Mouse (Mus musculus): Measurements from ENCODE around the gene Sox13. TPM values are rescaled to one million over a fixed set of nuclear protein-coding genes. Genes with fewer than 3 reads are reported as not detected.

Gene Sox13
- total and polyA plus RNA-seq, 3 experiments = 0.34 to 1.4 (median 0.90) TPM

DNA sequence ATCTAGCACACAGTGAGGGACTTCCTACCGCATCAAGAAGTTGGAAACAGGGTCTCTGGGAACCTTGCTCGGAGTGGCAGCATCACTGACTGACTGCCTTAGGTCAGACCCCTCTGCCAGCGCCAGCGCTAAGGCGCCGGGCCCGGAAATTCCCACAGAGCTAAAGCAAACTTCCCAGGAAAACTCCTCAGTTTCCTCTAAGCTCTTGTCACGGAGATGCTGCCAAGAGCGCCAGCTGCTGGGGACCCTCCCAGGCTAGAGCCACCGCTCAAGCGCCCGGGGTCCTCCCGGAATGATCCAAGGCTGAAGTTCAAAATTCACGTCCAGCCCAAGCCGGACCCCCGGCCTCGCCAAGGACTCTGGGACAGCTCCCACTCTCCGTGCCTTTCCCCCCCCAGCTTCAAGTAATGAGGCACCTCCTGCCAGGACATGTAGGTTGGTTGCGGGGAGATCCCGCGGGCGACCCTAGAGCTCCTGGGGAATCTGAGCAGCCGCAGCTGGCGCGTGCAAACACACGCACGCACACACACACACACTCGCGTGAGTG, 1.5 kb downstream of the Sox13 start:
- Histone ChIP-seq H3K9ac (ENCODE audit: insufficient read depth, low read depth) (no peak overlapping the region), H3K27me3 (replicated peaks) (peaks cover 56% of the 10 kb centered on the region), H3K79me2 (replicated peaks; ENCODE audit: control insufficient read depth, extremely low read depth, insufficient read depth, poor library complexity, severe bottlenecking) (no peaks in the 10 kb centered on the region), H3K36me3 (replicated peaks in 1 of 2; ENCODE audit: control insufficient read depth in 1 of 2, insufficient read depth in 1 of 2, low read length in 1 of 2) (no peaks in the 10 kb centered on the region), H3K4me1 (ENCODE audit: control insufficient read depth in 1 of 2, insufficient read depth in 2 of 2) (peaks cover 5 to 6% of the 10 kb centered on the region in 2 experiments; a peak in 2 of 4 replicates), H3K27ac (ENCODE audit: insufficient read depth, low read depth) (no peak overlapping the region), H3K9me3 (replicated peaks; ENCODE audit: low read length) (peaks cover 9% of the 10 kb centered on the region), H3K4me2 (ENCODE audit: insufficient read depth, low read depth, poor library complexity, severe bottlenecking) (no peak overlapping the region), H3K4me3 (replicated peaks in 1 of 3; ENCODE audit: low read depth in 2 of 3, low read length in 2 of 3, poor library complexity in 1 of 3) (no peak overlapping the region)
- TF ChIP-seq ZKSCAN1 (IDR thresholded peaks at IDR 0.05; ENCODE audit: borderline replicate concordance, low read depth, low read length) = no peak
- no peak for TF ChIP-seq ZC3H11A (IDR thresholded peaks at IDR 0.05; ENCODE audit: low read depth, low read length)
- no peak for TF ChIP-seq EP300 (IDR thresholded peaks at IDR 0.05; ENCODE audit: low read length)
- no peak for TF ChIP-seq RCOR1 (conservative IDR thresholded peaks at IDR 0.05; ENCODE audit: low read depth, low read length)
- TF ChIP-seq USF2 (conservative IDR thresholded peaks at IDR 0.05; ENCODE audit: low read depth, low read length) = no peak
- no peak for TF ChIP-seq ETS1 (conservative IDR thresholded peaks at IDR 0.05; ENCODE audit: low read depth, low read length)
- TF ChIP-seq MAFK (IDR thresholded peaks at IDR 0.05; ENCODE audit: insufficient replicate concordance, low read length) = no peak
- no peak for TF ChIP-seq BHLHE40 (IDR thresholded peaks at IDR 0.05; ENCODE audit: low read depth, low read length)
- TF ChIP-seq MXI1 (IDR thresholded peaks at IDR 0.05; ENCODE audit: low read depth, low read length) = no peak
- no peak for TF ChIP-seq TBP (conservative IDR thresholded peaks at IDR 0.05; ENCODE audit: low read depth, low read length)
- no peak for TF ChIP-seq POLR2AphosphoS2 (IDR thresholded peaks at IDR 0.05; ENCODE audit: low read depth, low read length)
- no peak for TF ChIP-seq ZNF384 (IDR thresholded peaks at IDR 0.05; ENCODE audit: low read depth, low read length)
- no peak for TF ChIP-seq MEF2A (IDR thresholded peaks at IDR 0.05; ENCODE audit: borderline replicate concordance, low read depth, low read length)
- TF ChIP-seq E2F4 (IDR thresholded peaks at IDR 0.05; ENCODE audit: insufficient replicate concordance, low read depth, low read length) = no peak
- no peak for TF ChIP-seq RAD21 (IDR thresholded peaks at IDR 0.05; ENCODE audit: low read depth, low read length)
- no peak for TF ChIP-seq MAZ (IDR thresholded peaks at IDR 0.05; ENCODE audit: low read depth, low read length)
- in situ Hi-C loops (cut with MboI; ENCODE audit: low pct_ligation_motif_present, low pct_unique_long_range_greater_than_20kb, low sequenced_read_pairs) (no loop called here), dilution Hi-C loops (cut with MboI; ENCODE audit: extremely low pct_ligation_motif_present, extremely low pct_unique_long_range_greater_than_20kb, low sequenced_read_pairs) (no loop called here)
- no peak for DNase-seq (ENCODE audit: extremely low read depth)

DNA sequence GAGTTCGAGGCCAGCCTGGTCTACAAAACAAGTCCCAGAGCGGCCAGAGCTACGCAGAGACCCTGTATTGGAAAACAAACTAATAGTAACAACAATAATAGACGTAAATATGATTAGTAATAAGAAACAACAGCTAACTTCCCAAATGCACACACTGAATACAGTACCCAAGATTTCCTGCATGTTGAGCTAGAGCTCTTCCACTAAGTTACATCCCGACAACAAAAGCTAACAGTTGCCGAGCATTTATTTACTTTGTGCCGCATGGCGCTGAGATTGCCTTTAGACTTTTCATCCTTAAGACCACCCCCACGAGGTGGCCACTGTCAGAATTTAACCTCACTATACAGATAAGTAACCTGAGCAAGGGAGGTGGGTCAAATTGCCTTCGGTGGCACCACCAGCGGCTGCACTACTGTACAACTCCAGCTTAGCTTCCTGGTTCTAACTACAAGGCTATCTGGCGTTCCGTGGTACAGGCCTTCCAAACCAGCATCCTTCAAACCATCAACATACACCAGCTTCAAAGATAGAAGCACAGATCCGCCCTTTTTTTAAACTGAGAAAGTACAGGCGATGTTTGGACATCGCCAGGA, 2.1 kb downstream of the Sox13 start:
- H3K79me2 ChIP-seq (replicated peaks; ENCODE audit: control insufficient read depth, extremely low read depth, insufficient read depth, poor library complexity, severe bottlenecking) = no peaks in the 10 kb centered on the region
- in situ Hi-C loops (cut with MboI; ENCODE audit: low pct_ligation_motif_present, low pct_unique_long_range_greater_than_20kb, low sequenced_read_pairs) = no loop called here
- dilution Hi-C loops (cut with MboI; ENCODE audit: extremely low pct_ligation_motif_present, extremely low pct_unique_long_range_greater_than_20kb, low sequenced_read_pairs) = no loop called here

More for the DNA sequence above, 2.1 kb downstream of the Sox13 start:
- Histone ChIP-seq H3K4me3 (replicated peaks in 1 of 3; ENCODE audit: low read depth in 2 of 3, low read length in 2 of 3, poor library complexity in 1 of 3) (no peak overlapping the region), H3K4me2 (ENCODE audit: insufficient read depth, low read depth, poor library complexity, severe bottlenecking) (no peak overlapping the region), H3K27me3 (replicated peaks) (peaks cover 53% of the 10 kb centered on the region), H3K9ac (ENCODE audit: insufficient read depth, low read depth) (no peak overlapping the region), H3K36me3 (replicated peaks in 1 of 2; ENCODE audit: control insufficient read depth in 1 of 2, insufficient read depth in 1 of 2, low read length in 1 of 2) (no peaks in the 10 kb centered on the region), H3K4me1 (ENCODE audit: control insufficient read depth in 1 of 2, insufficient read depth in 2 of 2) (peaks cover 5 to 12% of the 10 kb centered on the region in 2 experiments; a peak in 3 of 4 replicates), H3K9me3 (replicated peaks; ENCODE audit: low read length) (peaks cover 9% of the 10 kb centered on the region), H3K27ac (ENCODE audit: insufficient read depth, low read depth) (no peak overlapping the region)
- TF ChIP-seq MXI1 (IDR thresholded peaks at IDR 0.05; ENCODE audit: low read depth, low read length) (no peak), NRF1 (IDR thresholded peaks at IDR 0.05; ENCODE audit: low read depth, low read length) (no peak)
- no peak for DNase-seq (ENCODE audit: extremely low read depth)

All from CH12.LX (cell line).